Mouse (Mus musculus) megakaryocyte-erythroid progenitor cell, adult 5-6 weeks (primary cell): ENCODE data around the gene Gm20518. TPM values are rescaled to one million over a fixed set of nuclear protein-coding genes. Genes with fewer than 3 reads are reported as not detected.

ENCODE experiments used
- ATAC-seq: replicated peaks from 2 replicates; pipeline ENCODE4 v1.8.0; 2016; ENCODE audit warnings: mild to moderate bottlenecking, inconsistent platforms; ENCODE audit not compliant: severe bottlenecking, poor library complexity, low FRiP score, low TSS enrichment
- total RNA-seq, 2 experiments: library from RNA; stranded (forward) in 1 of 2; stranded (reverse) in 1 of 2; fragments of 200-1000, 215-1000 nt in 1 of 2; fragments of >200 nt in 1 of 2; fragmentation: Nextera tagmentation in 1 of 2; gene quantifications; 2 replicates each; pipeline ENCODE4 v1.2.3; 2014 to 2017

The Gm20518 gene
- total RNA-seq, 2 experiments from 2014 or later, result 2.7 TPM; not detected in 1

DNA sequence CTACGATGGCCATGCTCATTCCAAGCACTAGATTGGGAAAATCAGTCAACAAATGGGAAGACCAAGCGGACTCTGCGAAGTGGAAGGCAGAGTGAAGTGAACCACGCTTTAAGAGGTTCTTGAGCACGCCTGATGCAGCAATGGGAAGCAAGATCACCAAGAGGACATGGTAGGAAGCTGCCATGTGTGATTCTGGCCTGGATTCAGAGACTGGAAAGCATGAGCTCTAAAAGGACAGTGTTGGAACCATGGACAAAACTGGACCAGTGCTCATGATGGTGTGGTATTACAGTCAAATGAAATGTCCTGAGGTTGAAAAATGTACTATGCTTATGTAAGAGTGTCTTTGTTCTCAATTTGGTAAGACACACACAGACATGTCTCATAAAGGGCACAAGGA is 40.1 kb downstream of the Gm20518 start:
- no peak for ATAC-seq

- ATAC-seq, result no peak
These were observed 42.0 kb downstream of the Gm20518 start for GRCm38 (mm10) chr16:17849486-17849885.

GRCm38 (mm10) chr16:17848928-17849327 is 42.5 kb downstream of the Gm20518 start:
- peak; percentile 74 for ATAC-seq

DNA sequence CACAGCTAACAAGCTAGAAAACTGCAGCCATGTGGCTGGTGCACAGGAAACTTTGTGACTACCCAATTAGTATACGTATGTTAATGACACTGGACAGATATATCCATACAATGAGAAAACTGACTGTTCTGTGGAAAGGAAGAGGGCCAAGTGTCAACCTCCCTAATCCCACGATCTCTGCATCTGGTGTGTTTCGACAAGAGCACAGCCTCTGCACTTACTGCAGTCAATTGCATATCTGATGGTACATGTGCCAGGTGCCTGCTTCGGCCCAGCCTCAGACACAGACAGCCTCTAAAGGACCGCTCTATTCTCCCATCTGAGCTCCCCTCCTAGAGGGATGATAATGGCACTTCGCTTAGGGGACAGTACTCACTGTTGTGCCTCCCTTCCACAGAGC is 43.0 kb downstream of the Gm20518 start:
- peak; percentile 87 for ATAC-seq

DNA sequence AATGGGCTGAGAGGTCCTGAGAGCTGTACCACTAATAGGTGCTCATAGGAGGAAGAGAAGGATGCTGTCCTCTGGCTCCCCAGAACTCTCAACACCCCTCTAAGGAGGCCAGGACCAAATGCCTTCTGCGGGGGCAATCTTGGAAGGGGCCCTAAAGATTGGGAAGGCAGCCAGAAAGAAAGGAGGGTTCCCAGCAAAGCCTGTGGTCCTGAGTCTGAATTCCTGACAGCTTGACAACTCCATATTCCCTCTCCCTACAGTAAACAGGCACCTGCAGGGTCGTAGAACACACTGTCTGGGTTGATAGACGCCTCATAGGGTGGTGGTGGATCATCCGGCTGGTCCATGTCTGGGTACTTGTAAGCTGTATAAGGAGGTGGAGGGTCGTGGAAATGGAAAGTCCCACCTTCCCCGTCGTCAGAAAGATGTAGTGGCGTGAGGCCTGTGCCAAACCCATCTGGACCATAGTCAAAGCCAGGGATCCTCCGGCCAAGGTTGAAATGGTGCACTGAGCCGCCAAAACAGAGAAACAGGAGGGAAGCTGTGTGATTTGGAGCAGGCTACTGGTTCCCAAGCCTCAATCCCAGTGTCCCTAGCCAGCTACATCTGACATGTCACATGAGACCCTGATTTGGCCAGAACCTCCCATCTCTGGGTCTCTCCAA is 47.6 kb downstream of the Gm20518 start:
- no peak for ATAC-seq

- ATAC-seq, result no peak
These were observed 49.0 kb downstream of the Gm20518 start for GRCm38 (mm10) chr16:17842437-17842836.

GRCm38 (mm10) chr16:17839976-17840375 is 51.5 kb downstream of the Gm20518 start:
- no peak for ATAC-seq

DNA sequence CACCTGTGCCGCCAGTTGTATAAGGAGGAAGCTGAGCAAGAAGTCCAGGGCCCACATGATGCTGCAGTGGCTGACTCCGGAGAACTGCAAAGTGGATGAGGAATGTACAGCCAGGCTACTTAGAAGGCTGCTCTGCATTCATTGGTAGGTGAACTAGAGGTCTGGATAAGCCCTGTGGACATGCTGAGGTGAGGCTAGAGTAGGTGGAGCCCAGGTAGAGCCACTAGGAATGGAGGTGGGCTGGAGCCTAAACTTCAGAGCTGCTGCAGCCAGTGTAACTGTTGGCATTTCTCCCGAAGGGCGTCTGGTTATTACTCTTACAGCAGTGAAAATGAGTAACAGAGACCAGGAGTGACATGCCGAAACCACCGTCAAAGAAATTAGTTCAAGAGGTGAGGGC is 53.4 kb downstream of the Gm20518 start, which contains the start of gene Car15:
Gene Car15, minus strand, starts transcription at position 314 of the 400 bp plus-strand sequence.
- ATAC-seq, result no peak

GRCm38 (mm10) chr16:17835481-17835880 is 56.0 kb downstream of the Gm20518 start:
- ATAC-seq, result no peak

DNA sequence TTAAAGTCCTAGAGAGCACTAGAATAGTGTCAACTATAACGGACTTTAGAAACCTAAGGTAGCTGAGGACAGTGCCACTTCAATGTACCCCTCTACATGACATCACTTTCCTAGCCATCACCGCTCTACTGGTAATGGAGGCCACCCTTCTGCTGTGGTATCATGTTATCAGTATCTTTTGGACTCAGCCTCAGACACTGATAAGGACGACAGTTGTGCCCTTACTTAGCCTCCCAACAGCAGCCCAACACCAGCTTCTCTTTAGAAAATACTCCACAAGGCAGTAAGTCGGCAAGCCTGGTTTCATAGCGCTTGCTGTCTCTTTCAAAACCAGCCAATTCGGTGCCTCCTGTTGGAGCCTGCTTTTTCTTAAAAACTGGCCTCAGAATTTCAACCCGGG is 56.9 kb downstream of the Gm20518 start:
- peak; percentile 32; the same call in 1 of the 2 replicates for ATAC-seq

DNA sequence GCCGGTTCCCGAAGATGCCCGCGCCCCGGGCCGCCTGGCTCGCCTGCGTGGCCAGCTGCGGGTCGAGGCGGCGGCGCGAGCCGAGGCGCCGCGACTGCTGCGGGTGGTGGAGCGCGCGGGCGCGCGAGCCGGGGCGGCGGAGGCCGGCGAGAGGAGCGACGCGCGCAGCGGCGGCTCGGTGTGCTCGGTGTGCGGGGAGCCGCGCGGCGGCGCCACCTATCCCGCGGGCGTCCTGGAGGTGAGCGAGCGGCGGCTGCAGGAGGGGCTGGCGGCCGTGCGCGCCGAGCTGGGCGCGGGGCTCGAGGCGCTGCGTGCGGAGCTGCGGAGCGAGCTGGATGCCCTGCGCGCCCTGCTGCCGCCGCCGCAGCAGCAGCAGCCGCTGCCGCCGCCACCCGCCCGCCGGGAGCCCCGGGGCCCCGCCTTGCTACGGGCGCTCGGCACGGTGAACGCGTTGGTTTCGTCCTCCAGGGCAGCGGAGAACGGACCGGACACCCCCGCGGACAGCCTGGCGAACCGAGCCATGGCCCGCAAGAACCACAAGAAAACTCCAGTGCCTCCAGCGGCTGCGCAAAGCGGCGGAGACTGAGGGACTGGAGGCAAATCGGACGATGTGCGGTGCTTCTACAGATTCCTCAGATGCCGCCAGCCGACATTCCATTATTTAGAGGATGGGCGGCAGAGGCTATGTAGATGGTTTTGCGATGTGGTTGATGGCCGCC is 57.6 kb downstream of the Gm20518 start:
- ATAC-seq, result no peak

DNA sequence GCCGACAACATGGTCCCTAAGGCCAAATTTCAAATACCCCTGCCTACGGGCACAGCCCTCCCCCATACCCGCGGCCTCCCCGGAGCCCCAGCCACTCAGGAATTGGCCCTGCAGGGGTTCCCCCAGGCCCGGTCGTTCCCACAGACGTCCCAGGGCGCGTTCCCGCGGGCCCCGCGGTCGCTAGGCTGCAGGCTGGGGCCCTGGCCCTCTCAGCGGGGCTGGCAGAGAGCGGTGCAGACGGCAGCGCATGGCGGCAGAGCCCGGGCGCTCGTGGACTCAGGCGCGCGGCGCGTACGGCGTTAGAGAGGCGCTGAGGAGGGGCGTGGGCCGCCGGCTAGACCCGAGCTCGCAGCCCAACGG is 58.2 kb downstream of the Gm20518 start:
- no peak for ATAC-seq

- ATAC-seq, result no peak
These were observed 58.6 kb downstream of the Gm20518 start, which contains the start of gene B830017H08Rik for GRCm38 (mm10) chr16:17832821-17833220. TSS of gene B830017H08Rik (plus strand) at chr16:17833121.

DNA sequence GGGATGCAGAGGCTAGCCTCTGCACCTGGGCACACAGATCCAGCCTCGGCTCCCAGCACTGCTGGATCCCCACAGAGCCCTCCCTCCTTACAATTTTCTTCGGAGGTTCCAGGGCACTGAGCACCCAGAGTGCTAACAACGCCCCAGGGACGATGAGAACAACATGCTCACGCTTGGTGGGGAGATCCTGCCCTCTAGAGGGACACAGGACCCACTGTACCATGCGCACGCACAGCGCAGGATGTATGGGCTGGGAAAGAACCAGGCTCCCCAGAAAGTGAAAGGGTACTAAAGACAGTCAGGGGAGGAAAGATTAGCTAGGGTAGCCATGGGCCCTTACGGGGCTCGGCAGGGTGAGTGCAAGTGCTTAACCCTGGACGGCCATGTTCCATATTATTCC is 59.7 kb downstream of the Gm20518 start:
- 0 out of 2 replicates have a peak, but pooled peaks have one; percentile 24 for ATAC-seq

DNA sequence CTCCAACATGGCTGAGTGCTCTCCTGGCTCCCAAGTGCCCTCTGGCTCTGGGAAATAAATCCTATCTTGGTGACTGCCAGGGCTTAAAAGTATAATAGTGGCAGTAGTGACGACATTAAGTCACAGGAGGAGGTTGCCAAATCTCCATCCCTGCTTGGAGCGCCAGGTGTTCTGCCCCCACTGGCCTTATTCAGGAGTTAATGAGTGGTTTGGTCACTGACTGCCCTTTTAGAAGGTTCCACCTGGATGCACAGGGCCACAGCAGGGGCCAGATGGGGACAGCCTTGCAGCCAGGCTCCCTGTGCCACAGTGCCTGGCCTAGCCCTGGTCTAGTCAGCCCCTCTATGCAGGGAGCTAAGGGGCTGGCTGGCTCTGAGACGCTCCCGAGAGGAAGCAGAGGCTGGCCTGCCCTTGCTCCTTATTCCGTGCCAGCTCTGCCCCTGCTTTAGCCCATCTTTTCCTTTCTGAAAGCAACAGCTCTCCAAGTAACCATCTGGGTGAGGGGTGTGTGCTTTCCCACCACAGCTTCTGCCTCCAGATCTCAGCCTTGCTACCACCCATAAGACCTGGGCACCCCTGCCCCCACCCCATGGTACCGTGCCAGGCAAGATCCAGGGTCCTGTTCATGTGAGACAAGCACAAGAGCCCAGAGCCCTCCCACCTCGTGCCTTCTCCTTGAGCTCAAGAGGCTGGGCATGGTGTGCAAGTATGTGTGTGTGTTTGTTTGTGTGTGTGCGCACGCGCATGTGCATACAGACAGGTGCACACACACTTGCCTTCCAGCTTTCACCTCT is 60.9 kb downstream of the Gm20518 start:
- no peak for ATAC-seq

DNA sequence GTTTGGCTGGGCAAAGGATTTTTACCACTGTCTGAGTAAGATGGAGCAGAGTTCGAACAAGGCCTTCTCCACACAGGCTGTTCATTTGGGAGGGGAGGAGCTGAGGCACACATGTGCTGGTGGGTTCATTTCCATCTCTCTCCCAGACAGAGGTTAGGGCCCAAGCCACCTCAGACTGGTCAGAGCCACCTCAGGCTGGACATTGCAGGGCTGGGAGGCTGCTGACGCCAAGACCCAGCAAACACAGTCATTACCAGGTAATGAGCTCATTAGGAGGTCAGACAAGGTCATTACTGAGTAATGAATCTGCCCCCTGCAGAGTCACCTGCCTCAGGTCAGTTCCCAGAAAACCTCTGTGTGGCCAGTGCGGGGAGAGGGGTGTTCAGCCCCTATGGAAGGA is 62.6 kb downstream of the Gm20518 start:
- no peak for ATAC-seq

- ATAC-seq, result peak; percentile 30; the same call in 1 of the 2 replicates
These were observed 63.2 kb downstream of the Gm20518 start for GRCm38 (mm10) chr16:17828229-17828628.

- no peak for ATAC-seq
These were observed 65.0 kb downstream of the Gm20518 start for GRCm38 (mm10) chr16:17826500-17826899.

GRCm38 (mm10) chr16:17816528-17816927 is 74.9 kb downstream of the Gm20518 start:
- no peak for ATAC-seq
